Mouse (Mus musculus) ES-E14 (cell line): Measurements from ENCODE around the gene Chchd2. TPM values are rescaled to one million over a fixed set of nuclear protein-coding genes. Genes with fewer than 3 reads are reported as not detected.
"Not testable (repeated sequence)": the region's sequence is repeated elsewhere in the genome, so short reads cannot be mapped to it uniquely, and the experiment has no call there.

Experiments
- DNase-seq: peaks from one replicate; pipeline ENCODE4 v3.0.0-alpha.2; 2013; ENCODE audit warnings: low read depth, low spot score
- H3K27ac ChIP-seq: 2 replicates; pipeline ENCODE4 v1.5.1; 2012; ENCODE audit warnings: low read depth, mild to moderate bottlenecking, low read length, moderate library complexity, mixed read lengths; ENCODE audit not compliant: poor library complexity, insufficient read depth, severe bottlenecking
- H3K36me3 ChIP-seq: 2 replicates; pipeline ENCODE4 v1.6.1; 2012; ENCODE audit warnings: mild to moderate bottlenecking, low read length, moderate library complexity, mixed read lengths; ENCODE audit not compliant: control insufficient read depth, poor library complexity, insufficient read depth, severe bottlenecking
- H3K4me1 ChIP-seq, 2 experiments: fragments of 150-350 bp in 1 of 2; sonication (generic) in 1 of 2; 2 replicates each; pipeline ENCODE4 v1.6.1; 2012; ENCODE audit warnings: low read length in 2 of 2, mild to moderate bottlenecking in 1 of 2, mixed read lengths in 1 of 2; ENCODE audit not compliant: control insufficient read depth in 2 of 2, insufficient read depth in 2 of 2, poor library complexity in 1 of 2
- H3K4me3 ChIP-seq, 2 experiments: fragments of 150-350 bp in 1 of 2; sonication (generic) in 1 of 2; 2 replicates each; pipeline ENCODE4 v1.5.1; 2012; ENCODE audit warnings: low read length in 2 of 2, low read depth in 1 of 2, mild to moderate bottlenecking in 1 of 2, mixed read lengths in 1 of 2; ENCODE audit not compliant: insufficient read depth in 1 of 2, poor library complexity in 1 of 2, severe bottlenecking in 1 of 2
- H3K9ac ChIP-seq: 2 replicates; pipeline ENCODE4 v1.6.1; 2012; ENCODE audit warnings: low read depth, mild to moderate bottlenecking, low read length, mixed read lengths; ENCODE audit not compliant: poor library complexity, insufficient read depth, severe bottlenecking
- H3K9me3 ChIP-seq: fragments of 150-350 bp; sonication (generic); 2 replicates; pipeline ENCODE4 v1.6.1; 2012; ENCODE audit warnings: low read depth, mild to moderate bottlenecking, low read length; ENCODE audit not compliant: control insufficient read depth, insufficient read depth
- CHD2 ChIP-seq: IDR thresholded peaks from 2 replicates; pipeline ENCODE4 v1.6.1; 2014; ENCODE audit warnings: mild to moderate bottlenecking, low read depth, low read length, inconsistent platforms
- HCFC1 ChIP-seq: IDR thresholded peaks from 2 replicates; pipeline ENCODE4 v1.6.1; 2012; ENCODE audit warnings: low read length, inconsistent platforms, borderline replicate concordance; ENCODE audit not compliant: insufficient read depth
- MAFK ChIP-seq: IDR thresholded peaks from 2 replicates; pipeline ENCODE4 v1.6.1; 2014; ENCODE audit warnings: mild to moderate bottlenecking, low read depth, low read length, inconsistent platforms; ENCODE audit not compliant: insufficient read depth
- ZC3H11A ChIP-seq: IDR thresholded peaks from 2 replicates; pipeline ENCODE4 v1.6.1; 2012; ENCODE audit warnings: low read depth, mild to moderate bottlenecking, inconsistent platforms, low read length, borderline replicate concordance
- ZNF384 ChIP-seq: IDR thresholded peaks from 2 replicates; pipeline ENCODE4 v1.6.1; 2012; ENCODE audit warnings: low read depth, low read length, inconsistent platforms
- in situ Hi-C, 2 experiments: fragments of 600-800 bp; cut with MboI; formaldehyde crosslinking; loops; one replicate each; pipeline ENCODE4 v1.15.1; 2025; ENCODE audit warnings: low sequenced_read_pairs in 2 of 2, inconsistent platforms in 1 of 2; ENCODE audit not compliant: unreplicated experiment in 2 of 2
- total RNA-seq: library from RNA; depleted of rRNA; stranded (reverse); fragments of 300-350 nt; gene quantifications from 2 replicates; pipeline ENCODE4 v1.2.3, GENCODE M21; 2012

Gene Chchd2
- total RNA-seq, 1 experiment = 874 TPM

GRCm38 (mm10) chr5:129918065-129918651 is 30.9 kb upstream of the Chchd2 start:
- H3K9me3 ChIP-seq = no peaks in the 10 kb centered on the region
- peak overlapping the region; percentile 39 to 53 for H3K4me3 ChIP-seq
- H3K27ac ChIP-seq = peak overlapping the region; percentile 94
- H3K36me3 ChIP-seq = no peaks in the 10 kb centered on the region
- peak overlapping the region; percentile 73 for H3K9ac ChIP-seq
- no peak for TF ChIP-seq MAFK
- TF ChIP-seq CHD2 = peak; percentile 98
- in situ Hi-C loops = no loop called here
- DNase-seq = no peak
- peaks cover 6 to 9% of the 10 kb centered on the region in 2 experiments; a peak in 3 of 4 replicates for H3K4me1 ChIP-seq

- Histone ChIP-seq H3K9ac (peak overlapping the region; percentile 51), H3K27ac (peak overlapping the region; percentile 97), H3K4me3 (peak overlapping the region in 1 of 2 experiments; percentile 33; a peak in 2 of 4 replicates)
- H3K9me3 ChIP-seq, H3K4me1 ChIP-seq, H3K36me3 ChIP-seq, in situ Hi-C loops, DNase-seq: not testable (repeated sequence)
Measured at GRCm38 (mm10) chr5:129915491-129915890, 28.2 kb upstream of the Chchd2 start.

GRCm38 (mm10) chr5:129914024-129914423 is 26.8 kb upstream of the Chchd2 start:
- in situ Hi-C loops = no loop called here
- TF ChIP-seq ZC3H11A = 0 out of 2 replicates have a peak, but pooled peaks have one; percentile 34
- TF ChIP-seq CHD2 = no peak

GRCm38 (mm10) chr5:129909591-129909990 is 22.3 kb upstream of the Chchd2 start:
- peaks cover 4% of the 10 kb centered on the region in 2 experiments; a peak in 1 of 4 replicates for H3K4me1 ChIP-seq
- in situ Hi-C loops = no loop called here
- TF ChIP-seq MAFK (no peak), ZC3H11A (no peak), HCFC1 (no peak), ZNF384 (no peak), CHD2 (no peak)
- H3K36me3 ChIP-seq = no peaks in the 10 kb centered on the region
- no peaks in the 10 kb centered on the region for H3K9me3 ChIP-seq
- H3K9ac ChIP-seq = no peak overlapping the region; the same call in 1 of the 2 replicates
- DNase-seq = peak; percentile 26
- H3K27ac ChIP-seq = no peak overlapping the region; the same call in 1 of the 2 replicates
- H3K4me3 ChIP-seq = peak overlapping the region; percentile 82 to 93; a peak in 2 of 4 replicates

More at GRCm38 (mm10) chr5:129914024-129914423, 26.8 kb upstream of the Chchd2 start:
- Histone ChIP-seq H3K9ac (peak overlapping the region; percentile 51; the same call in 1 of the 2 replicates), H3K4me1 (peaks cover 4 to 8% of the 10 kb centered on the region in 2 experiments; a peak in 3 of 4 replicates), H3K36me3 (no peaks in the 10 kb centered on the region), H3K27ac (no peak overlapping the region; the same call in 1 of the 2 replicates), H3K4me3 (no peak overlapping the region), H3K9me3 (no peaks in the 10 kb centered on the region)
- no peak for DNase-seq

GRCm38 (mm10) chr5:129909147-129909546 is 21.9 kb upstream of the Chchd2 start:
- Histone ChIP-seq H3K36me3 (no peaks in the 10 kb centered on the region), H3K27ac (no peak overlapping the region; the same call in 1 of the 2 replicates), H3K4me3 (peak overlapping the region; percentile 82 to 93), H3K9me3 (no peaks in the 10 kb centered on the region), H3K9ac (peak overlapping the region; percentile 73; the same call in 1 of the 2 replicates), H3K4me1 (0 out of 4 replicates have a peak, but pooled peaks cover 2 to 4% of the 10 kb centered on the region in 2 experiments)
- TF ChIP-seq MAFK (no peak), HCFC1 (no peak), CHD2 (no peak), ZNF384 (no peak), ZC3H11A (no peak)
- DNase-seq = no peak
- in situ Hi-C loops = no loop called here
